Mouse (Mus musculus) stomach, embryonic 14.5 days (tissue): ENCODE results near the gene 2310057M21Rik. TPM values are rescaled to one million over a fixed set of nuclear protein-coding genes. Genes with fewer than 3 reads are reported as not detected.
"Not testable (repeated sequence)": the region's sequence is repeated elsewhere in the genome, so short reads cannot be mapped to it uniquely, and the experiment has no call there.

Experiments used
- ATAC-seq: fragments of 200-750 bp; cut with Nextera tagmentation; 2 replicates; pipeline ENCODE4 v1.8.0; 2017; ENCODE audit warnings: low read depth, moderate TSS enrichment; ENCODE audit not compliant: insufficient number of reproducible peaks, insufficient read depth, low FRiP score
- H3K27ac ChIP-seq: fragments of 300-500 bp; sonication (generic); 2 replicates; pipeline ENCODE4 v1.5.1; 2014; ENCODE audit warnings: mild to moderate bottlenecking, low read length, moderate library complexity, mixed read lengths
- H3K27me3 ChIP-seq: fragments of 300-500 bp; sonication (generic); 2 replicates; pipeline ENCODE4 v1.6.1; 2014; ENCODE audit warnings: low read length, control low read depth, mixed read lengths; ENCODE audit not compliant: control insufficient read depth, insufficient read depth
- H3K36me3 ChIP-seq: fragments of 300-500 bp; sonication (generic); 2 replicates; pipeline ENCODE4 v1.6.1; 2014; ENCODE audit warnings: mild to moderate bottlenecking, control low read depth, low read length, moderate library complexity, mixed read lengths; ENCODE audit not compliant: control insufficient read depth, insufficient read depth
- H3K4me1 ChIP-seq: fragments of 300-500 bp; sonication (generic); 2 replicates; pipeline ENCODE4 v1.6.1; 2014; ENCODE audit warnings: low read length, control low read depth, mixed read lengths; ENCODE audit not compliant: control insufficient read depth, insufficient read depth
- H3K4me2 ChIP-seq: fragments of 300-500 bp; sonication (generic); replicated peaks from 2 replicates; pipeline ENCODE4 v1.6.1; 2014; ENCODE audit warnings: low read depth, low read length, control low read depth
- H3K4me3 ChIP-seq: fragments of 300-500 bp; sonication (generic); 2 replicates; pipeline ENCODE4 v1.5.1; 2014; ENCODE audit warnings: low read depth, low read length, control low read depth
- H3K9ac ChIP-seq: fragments of 300-500 bp; sonication (generic); replicated peaks from 2 replicates; pipeline ENCODE4 v1.6.1; 2014; ENCODE audit warnings: low read depth, mild to moderate bottlenecking, control low read depth, low read length, moderate library complexity, mixed read lengths
- H3K9me3 ChIP-seq: fragments of 300-500 bp; sonication (generic); 2 replicates; pipeline ENCODE4 v1.6.1; 2016; ENCODE audit warnings: low read depth, low read length, control low read depth; ENCODE audit not compliant: control insufficient read depth
- WGBS: fragments of 180-500 bp; shearing (Covaris S2); extraction: QIAGEN DNeasy Blood & Tissue Kit; methylation state at CpG from one replicate; pipeline ENCODE4 v1.1.7; 2014; 5-methylcytosine and 5-hydroxymethylcytosine counted together
- polyA plus RNA-seq: library from polyadenylated mRNA; unstranded; fragments of >200 nt; fragmentation: Nextera tagmentation; extraction: Ambion mirVana; gene quantifications from 2 replicates; pipeline ENCODE4 v1.2.1, GENCODE M21; 2014

The 2310057M21Rik gene
- polyA plus RNA-seq = 16.9 and 23.4 TPM in 2 replicates

DNA sequence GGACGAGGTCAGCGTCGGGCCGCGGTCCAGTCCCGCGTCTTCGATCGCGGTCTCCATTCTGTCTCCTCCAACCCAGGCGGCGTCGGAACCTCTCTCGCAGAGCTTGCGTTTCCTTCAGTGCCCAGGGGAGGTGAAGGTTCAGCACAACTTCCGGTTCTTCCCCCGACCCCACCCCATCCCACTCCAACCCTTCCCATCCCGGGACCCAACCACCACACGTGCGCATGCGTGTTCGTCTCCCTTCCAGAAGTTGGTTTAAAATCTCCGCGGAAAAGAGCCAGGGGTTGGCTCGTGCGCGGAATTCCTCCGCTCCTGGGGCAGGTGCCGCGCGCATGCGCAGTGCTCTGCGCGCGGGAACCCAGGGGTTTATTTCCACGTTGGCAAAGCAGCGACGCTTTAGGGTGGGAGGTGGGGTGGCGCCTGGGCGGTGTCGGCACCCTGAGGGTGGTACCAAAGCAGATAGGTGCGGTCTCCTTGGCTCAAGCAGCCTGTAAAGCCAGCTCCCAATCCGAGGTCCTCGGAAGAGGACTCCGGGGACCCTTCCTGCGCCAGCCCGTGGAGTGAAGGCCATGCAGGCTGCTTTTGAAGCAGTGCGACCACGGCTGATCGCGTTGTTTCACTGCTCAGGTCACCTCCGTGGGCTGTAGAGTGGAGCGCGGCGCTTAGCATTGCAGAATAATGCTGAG lies at the start of gene 2310057M21Rik:
2310057M21Rik (minus strand) TSS at position 145 of the 686 bp plus-strand sequence.
- peak; percentile 97 for ATAC-seq
- H3K36me3 ChIP-seq = no peaks in the 10 kb centered on the region; the same call in none of the 2 replicates
- H3K9me3 ChIP-seq = no peaks in the 10 kb centered on the region
- WGBS = under 1% methylated on average over 55 of the region's 55 CpGs
- peak within 1 kb of the TSS; percentile 89 for H3K4me3 ChIP-seq
- H3K4me1 ChIP-seq = peaks cover 4% of the 10 kb centered on the region; the same call in 1 of the 2 replicates
- H3K27ac ChIP-seq = peak within 1 kb of the TSS; percentile 94
- peak within 1 kb of the TSS; percentile 87 for H3K9ac ChIP-seq
- peak within 1 kb of the TSS; percentile 86 for H3K4me2 ChIP-seq
- no peaks in the 10 kb centered on the region for H3K27me3 ChIP-seq

DNA sequence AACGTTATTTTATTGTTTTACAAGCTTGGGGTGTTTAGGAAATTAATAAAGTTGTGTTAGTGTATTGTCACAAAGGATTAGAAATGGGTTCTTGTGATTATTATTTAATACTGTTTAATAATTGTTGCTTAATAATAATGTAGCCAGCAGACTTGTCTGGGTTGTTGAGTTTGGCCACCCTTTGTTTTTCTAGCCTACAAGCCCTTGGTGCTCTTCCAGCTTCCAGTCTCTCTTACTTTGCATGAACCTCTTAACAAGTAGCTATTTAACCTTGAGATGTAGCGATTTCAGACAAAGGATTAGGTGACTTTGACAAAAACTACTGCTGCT lies 49.3 kb upstream of the 2310057M21Rik start:
- no peak overlapping the region for H3K27ac ChIP-seq
- peak overlapping the region; percentile 95; the same call in 1 of the 2 replicates for H3K4me3 ChIP-seq
- H3K9me3 ChIP-seq = no peaks in the 10 kb centered on the region
- ATAC-seq = no peak
- WGBS = 42% methylated on average over 2 of the region's 2 CpGs
- H3K9ac ChIP-seq = no peak overlapping the region
- H3K4me1 ChIP-seq = peaks cover 9% of the 10 kb centered on the region
- H3K36me3 ChIP-seq = no peaks in the 10 kb centered on the region
- no peaks in the 10 kb centered on the region for H3K27me3 ChIP-seq
- H3K4me2 ChIP-seq = peak overlapping the region; percentile 48

DNA sequence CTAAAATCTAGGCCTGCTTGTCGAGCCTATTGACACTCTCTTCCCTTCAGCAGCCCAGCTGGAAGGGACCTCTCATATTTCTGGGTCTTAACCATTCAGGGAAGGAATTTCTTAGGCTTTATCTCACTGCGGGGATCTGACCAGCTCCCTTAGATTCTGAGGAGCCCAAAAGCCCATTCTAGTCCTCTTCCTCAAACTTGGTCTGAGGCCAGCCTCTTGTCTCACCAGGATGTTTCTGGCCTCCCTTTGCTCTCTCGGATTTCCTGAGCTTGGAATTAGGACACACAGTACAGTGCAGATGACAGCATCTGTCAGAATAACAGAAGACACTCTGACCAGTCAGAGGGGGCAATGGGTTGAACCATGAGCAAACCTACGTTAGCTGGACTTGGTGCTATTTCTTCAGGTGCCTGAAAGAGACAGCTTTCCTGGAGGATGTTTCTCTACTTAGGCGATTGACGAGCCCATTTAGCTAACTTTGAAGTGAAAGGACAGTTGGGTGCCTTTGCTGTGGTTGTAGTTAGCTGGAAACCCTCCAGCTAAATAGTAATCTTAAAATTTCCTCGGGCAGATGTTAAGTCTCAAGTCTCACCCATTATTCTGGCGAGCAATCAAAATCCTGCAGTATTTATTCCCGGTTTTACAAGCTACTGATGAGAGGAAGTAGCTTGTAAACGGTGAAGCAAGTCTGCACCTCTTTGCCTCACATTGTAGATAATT lies 48.8 kb upstream of the 2310057M21Rik start:
- Histone ChIP-seq H3K9ac (no peak overlapping the region; the same call in 1 of the 2 replicates), H3K4me1 (peaks cover 9% of the 10 kb centered on the region), H3K27ac (peak overlapping the region; percentile 40; the same call in 1 of the 2 replicates), H3K9me3 (no peaks in the 10 kb centered on the region), H3K4me3 (peak overlapping the region; percentile 95), H3K27me3 (no peaks in the 10 kb centered on the region), H3K4me2 (peak overlapping the region; percentile 48), H3K36me3 (no peaks in the 10 kb centered on the region)
- ATAC-seq = no peak
- WGBS = 27% methylated on average over 10 of the region's 10 CpGs

DNA sequence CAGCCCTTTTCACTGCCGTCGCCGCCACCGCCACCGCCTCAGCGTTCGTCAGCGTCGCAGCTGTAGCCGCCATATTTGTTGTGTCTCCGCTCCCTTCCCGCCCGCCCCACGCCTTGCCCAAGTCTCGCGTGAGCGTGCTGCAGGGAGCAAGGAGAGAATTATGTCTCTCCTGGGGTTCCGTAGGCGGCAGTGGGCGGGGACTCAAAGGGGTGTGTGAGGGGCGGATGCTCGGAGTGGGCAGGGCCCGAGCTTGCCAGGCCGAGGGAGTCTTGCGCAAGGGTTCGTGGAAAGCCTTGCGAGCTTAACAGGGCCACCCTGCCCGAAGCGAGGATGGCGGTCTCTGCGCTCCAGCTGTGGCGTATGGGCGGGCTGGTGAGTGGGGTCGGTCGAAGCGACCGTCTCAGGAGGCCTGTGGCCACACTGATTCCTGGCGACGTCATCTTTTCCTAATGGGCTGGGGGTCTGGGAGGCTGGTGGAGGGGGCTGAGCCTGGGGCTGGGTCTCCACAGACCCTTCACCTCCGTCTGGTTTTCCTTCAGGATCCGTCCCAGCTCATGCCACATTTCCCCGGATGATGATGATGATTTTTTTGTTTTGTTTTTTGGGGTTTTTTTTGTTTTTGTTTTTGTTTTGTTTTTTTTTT lies 48.0 kb upstream of the 2310057M21Rik start, which contains the start of the genes Ikzf5 and Acadsb:
Ikzf5 (minus strand) TSS at position 106 of the 643 bp plus-strand sequence.
Acadsb (plus strand) TSS at position 186 of the 643 bp plus-strand sequence.
- Histone ChIP-seq H3K9ac (peak within 1 kb of the TSS; percentile 89), H3K4me3 (peak within 1 kb of the TSS; percentile 95), H3K27ac (peak within 1 kb of the TSS; percentile 40; the same call in 1 of the 2 replicates), H3K4me1 (peaks cover 9% of the 10 kb centered on the region), H3K9me3 (no peaks in the 10 kb centered on the region), H3K27me3 (no peaks in the 10 kb centered on the region), H3K4me2 (peak within 1 kb of the TSS; percentile 61), H3K36me3 (no peaks in the 10 kb centered on the region)
- under 1% methylated on average over 42 of the region's 42 CpGs for WGBS
- ATAC-seq = peak; percentile 98

DNA sequence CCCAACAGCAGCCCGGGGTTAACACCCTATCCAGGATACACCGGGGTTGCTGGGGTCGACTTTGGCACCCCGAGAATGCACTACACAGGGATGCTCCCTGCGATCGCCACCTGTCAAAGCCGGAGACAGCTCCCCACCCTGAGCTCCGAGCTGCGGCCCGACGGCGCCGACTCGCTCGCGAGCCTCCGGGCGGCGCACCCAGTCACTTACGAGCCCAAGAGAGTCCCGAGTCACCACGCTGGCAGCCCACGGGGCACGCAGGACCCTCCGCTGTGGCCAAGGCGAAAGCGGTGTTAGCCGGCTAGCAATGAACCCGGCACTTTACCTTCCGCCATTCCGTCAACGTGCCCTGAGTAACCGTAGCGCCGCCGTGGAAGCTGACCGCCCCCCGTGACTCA lies 47.4 kb upstream of the 2310057M21Rik start:
- H3K9me3 ChIP-seq = no peaks in the 10 kb centered on the region
- peak overlapping the region; percentile 61 for H3K4me2 ChIP-seq
- WGBS = under 1% methylated on average over 38 of the region's 38 CpGs
- H3K4me3 ChIP-seq = peak overlapping the region; percentile 95
- peaks cover 9% of the 10 kb centered on the region for H3K4me1 ChIP-seq
- H3K27ac ChIP-seq = peak overlapping the region; percentile 35; the same call in 1 of the 2 replicates
- no peaks in the 10 kb centered on the region for H3K36me3 ChIP-seq
- H3K27me3 ChIP-seq = no peaks in the 10 kb centered on the region
- peak; percentile 50 for ATAC-seq
- peak overlapping the region; percentile 89 for H3K9ac ChIP-seq

DNA sequence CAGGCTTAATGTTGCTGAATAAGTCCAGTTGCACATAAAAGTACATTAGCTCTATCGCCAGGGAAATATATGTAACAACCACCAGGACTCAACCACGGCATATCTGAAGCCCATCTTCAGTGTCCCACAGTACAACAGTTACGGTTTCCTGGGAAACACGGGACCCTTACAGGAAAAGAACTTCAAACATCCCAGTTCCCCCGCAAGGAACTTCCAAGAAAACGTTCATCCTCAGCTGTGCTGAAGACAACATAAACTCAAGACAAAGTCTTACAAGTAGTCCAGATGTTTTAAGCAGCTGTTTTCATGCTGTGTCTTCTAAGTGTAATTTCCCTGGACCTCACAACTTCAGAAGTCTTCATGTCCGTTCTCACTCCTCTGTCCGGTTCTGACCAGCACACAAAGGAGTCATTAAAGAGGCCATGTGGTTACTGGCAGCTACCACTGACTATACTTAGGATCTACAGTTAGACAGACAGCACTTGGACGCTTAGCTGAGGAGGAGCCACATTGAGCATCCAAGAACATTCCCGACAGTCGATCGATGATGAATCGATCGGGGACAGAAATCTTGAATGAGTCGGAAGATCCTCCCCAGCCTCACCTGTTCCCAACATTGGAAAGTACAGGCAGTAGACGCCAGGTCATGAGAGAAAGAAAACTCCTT lies 46.9 kb upstream of the 2310057M21Rik start:
- H3K9me3 ChIP-seq = no peaks in the 10 kb centered on the region
- H3K27me3 ChIP-seq = no peaks in the 10 kb centered on the region
- H3K9ac ChIP-seq = peak overlapping the region; percentile 89
- WGBS = 5% methylated on average over 16 of the region's 16 CpGs
- H3K4me2 ChIP-seq = peak overlapping the region; percentile 61
- H3K36me3 ChIP-seq = no peaks in the 10 kb centered on the region
- H3K27ac ChIP-seq = no peak overlapping the region
- H3K4me3 ChIP-seq = peak overlapping the region; percentile 95
- no peak for ATAC-seq
- H3K4me1 ChIP-seq = peaks cover 9% of the 10 kb centered on the region

DNA sequence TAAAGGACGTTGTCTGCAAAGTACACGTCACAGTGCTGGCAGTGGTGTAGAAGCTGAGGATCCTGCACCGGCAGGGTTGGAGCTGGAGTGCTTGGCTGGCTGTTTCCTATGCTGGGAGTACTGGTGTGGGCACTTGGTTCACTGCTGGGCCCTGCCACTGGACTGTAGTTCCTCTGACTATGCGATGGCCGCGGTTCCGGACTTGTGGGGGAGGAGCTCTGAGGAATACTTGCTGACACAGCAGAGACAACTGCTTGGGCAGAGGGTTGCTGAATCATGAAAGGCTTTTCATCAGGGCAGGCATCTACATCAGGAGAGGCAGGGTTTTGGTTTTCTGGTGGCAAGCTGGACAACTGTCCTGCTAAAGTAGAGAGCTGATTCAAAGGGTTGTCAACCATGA lies 29.2 kb upstream of the 2310057M21Rik start:
- H3K9ac ChIP-seq, H3K4me1 ChIP-seq, H3K4me3 ChIP-seq, H3K27ac ChIP-seq, H3K9me3 ChIP-seq, H3K27me3 ChIP-seq, H3K4me2 ChIP-seq, ATAC-seq: not testable (repeated sequence)
- peaks cover 13% of the 10 kb centered on the region for H3K36me3 ChIP-seq
- WGBS = 95% methylated on average over 6 of the region's 7 CpGs
